Mouse (Mus musculus): ENCODE measurements around the gene Mef2b.

Mef2b gene

GRCm38 (mm10) chr8:70174079-70174478, 34.6 kb downstream of the Mef2b start:
- Histone ChIP-seq H3K9me3 (ENCODE audit: low read length) (no peaks in the 10 kb centered on the region), H3K27me3 (ENCODE audit: insufficient read depth, low read length) (no peaks in the 10 kb centered on the region), H3K36me3 (ENCODE audit: insufficient read depth, low read length) (peaks cover 39% of the 10 kb centered on the region), H3K4me3 (replicated peaks; ENCODE audit: low read length) (no peak overlapping the region), H3K4me1 (replicated peaks; ENCODE audit: low read depth, low read length) (peaks cover 40% of the 10 kb centered on the region)
- TF ChIP-seq NANOG (IDR thresholded peaks at IDR 0.05; ENCODE audit: borderline replicate concordance, low read length) (no peak), CTCF (conservative IDR thresholded peaks at IDR 0.05; ENCODE audit: low read length) (no peak), POU5F1 (IDR thresholded peaks at IDR 0.05; ENCODE audit: borderline replicate concordance, low read length) (no peak)

- no peaks in the 10 kb centered on the region for H3K9me3 ChIP-seq (ENCODE audit: low read length)
- H3K4me3 ChIP-seq (replicated peaks; ENCODE audit: low read length) = no peak overlapping the region
- no peaks in the 10 kb centered on the region for H3K27me3 ChIP-seq (ENCODE audit: insufficient read depth, low read length)
- H3K4me1 ChIP-seq (replicated peaks; ENCODE audit: low read depth, low read length) = peaks cover 51% of the 10 kb centered on the region
- peak; percentile 14; the same call in 1 of the 2 replicates for TF ChIP-seq CTCF (conservative IDR thresholded peaks at IDR 0.05; ENCODE audit: low read length)
- no peak for TF ChIP-seq POU5F1 (IDR thresholded peaks at IDR 0.05; ENCODE audit: borderline replicate concordance, low read length)
- peaks cover 66% of the 10 kb centered on the region for H3K36me3 ChIP-seq (ENCODE audit: insufficient read depth, low read length)
These were observed 38.7 kb downstream of the Mef2b start for GRCm38 (mm10) chr8:70178231-70178630.

GRCm38 (mm10) chr8:70179082-70179481, 39.6 kb downstream of the Mef2b start:
- TF ChIP-seq POU5F1 (IDR thresholded peaks at IDR 0.05; ENCODE audit: borderline replicate concordance, low read length) (no peak), CTCF (conservative IDR thresholded peaks at IDR 0.05; ENCODE audit: low read length) (0 out of 2 replicates have a peak, but pooled peaks have one; percentile 15), NANOG (IDR thresholded peaks at IDR 0.05; ENCODE audit: borderline replicate concordance, low read length) (no peak)
- Histone ChIP-seq H3K27me3 (ENCODE audit: insufficient read depth, low read length) (no peaks in the 10 kb centered on the region), H3K9me3 (ENCODE audit: low read length) (no peaks in the 10 kb centered on the region)

GRCm38 (mm10) chr8:70181212-70181902, 41.8 kb downstream of the Mef2b start:
- Histone ChIP-seq H3K4me1 (replicated peaks; ENCODE audit: low read depth, low read length) (peaks cover 52% of the 10 kb centered on the region), H3K4me3 (replicated peaks; ENCODE audit: low read length) (peak overlapping the region; percentile 49), H3K27me3 (ENCODE audit: insufficient read depth, low read length) (peaks cover 2% of the 10 kb centered on the region), H3K9me3 (ENCODE audit: low read length) (no peaks in the 10 kb centered on the region), H3K36me3 (ENCODE audit: insufficient read depth, low read length) (peaks cover 57% of the 10 kb centered on the region)
- TF ChIP-seq NANOG (IDR thresholded peaks at IDR 0.05; ENCODE audit: borderline replicate concordance, low read length) (no peak), POU5F1 (IDR thresholded peaks at IDR 0.05; ENCODE audit: borderline replicate concordance, low read length) (no peak), CTCF (conservative IDR thresholded peaks at IDR 0.05; ENCODE audit: low read length) (no peak)

More at GRCm38 (mm10) chr8:70179082-70179481, 39.6 kb downstream of the Mef2b start:
- Histone ChIP-seq H3K36me3 (ENCODE audit: insufficient read depth, low read length) (peaks cover 65% of the 10 kb centered on the region), H3K4me3 (replicated peaks; ENCODE audit: low read length) (no peak overlapping the region), H3K4me1 (replicated peaks; ENCODE audit: low read depth, low read length) (peaks cover 51% of the 10 kb centered on the region)

- H3K4me3 ChIP-seq (replicated peaks; ENCODE audit: low read length) = peak overlapping the region; percentile 49; the same call in 1 of the 2 replicates
- TF ChIP-seq CTCF (conservative IDR thresholded peaks at IDR 0.05; ENCODE audit: low read length) = no peak
- TF ChIP-seq POU5F1 (IDR thresholded peaks at IDR 0.05; ENCODE audit: borderline replicate concordance, low read length) = no peak
- no peak for TF ChIP-seq NANOG (IDR thresholded peaks at IDR 0.05; ENCODE audit: borderline replicate concordance, low read length)
- no peaks in the 10 kb centered on the region for H3K9me3 ChIP-seq (ENCODE audit: low read length)
- H3K4me1 ChIP-seq (replicated peaks; ENCODE audit: low read depth, low read length) = peaks cover 57% of the 10 kb centered on the region
- H3K36me3 ChIP-seq (ENCODE audit: insufficient read depth, low read length) = peaks cover 52% of the 10 kb centered on the region
- peaks cover 2% of the 10 kb centered on the region for H3K27me3 ChIP-seq (ENCODE audit: insufficient read depth, low read length)
These were observed 42.4 kb downstream of the Mef2b start for GRCm38 (mm10) chr8:70181903-70182252.

GRCm38 (mm10) chr8:70183194-70183593, 43.7 kb downstream of the Mef2b start:
- Histone ChIP-seq H3K4me3 (replicated peaks; ENCODE audit: low read length) (no peak overlapping the region), H3K27me3 (ENCODE audit: insufficient read depth, low read length) (peaks cover 2% of the 10 kb centered on the region)
- TF ChIP-seq CTCF (conservative IDR thresholded peaks at IDR 0.05; ENCODE audit: low read length) (no peak), POU5F1 (IDR thresholded peaks at IDR 0.05; ENCODE audit: borderline replicate concordance, low read length) (no peak), NANOG (IDR thresholded peaks at IDR 0.05; ENCODE audit: borderline replicate concordance, low read length) (no peak)

GRCm38 (mm10) chr8:70188707-70189106, 49.2 kb downstream of the Mef2b start:
- Histone ChIP-seq H3K36me3 (ENCODE audit: insufficient read depth, low read length) (peaks cover 57% of the 10 kb centered on the region), H3K4me1 (replicated peaks; ENCODE audit: low read depth, low read length) (peaks cover 30% of the 10 kb centered on the region), H3K4me3 (replicated peaks; ENCODE audit: low read length) (no peak overlapping the region), H3K9me3 (ENCODE audit: low read length) (no peaks in the 10 kb centered on the region), H3K27me3 (ENCODE audit: insufficient read depth, low read length) (peaks cover 2% of the 10 kb centered on the region)
- TF ChIP-seq CTCF (conservative IDR thresholded peaks at IDR 0.05; ENCODE audit: low read length) (no peak), POU5F1 (IDR thresholded peaks at IDR 0.05; ENCODE audit: borderline replicate concordance, low read length) (no peak), NANOG (IDR thresholded peaks at IDR 0.05; ENCODE audit: borderline replicate concordance, low read length) (no peak)

More at GRCm38 (mm10) chr8:70183194-70183593, 43.7 kb downstream of the Mef2b start:
- peaks cover 50% of the 10 kb centered on the region for H3K36me3 ChIP-seq (ENCODE audit: insufficient read depth, low read length)
- peaks cover 60% of the 10 kb centered on the region for H3K4me1 ChIP-seq (replicated peaks; ENCODE audit: low read depth, low read length)
- no peaks in the 10 kb centered on the region for H3K9me3 ChIP-seq (ENCODE audit: low read length)

- Histone ChIP-seq H3K4me3 (replicated peaks; ENCODE audit: low read length) (no peak overlapping the region), H3K4me1 (replicated peaks; ENCODE audit: low read depth, low read length) (peaks cover 13% of the 10 kb centered on the region), H3K36me3 (ENCODE audit: insufficient read depth, low read length) (peaks cover 41% of the 10 kb centered on the region), H3K9me3 (ENCODE audit: low read length) (no peaks in the 10 kb centered on the region), H3K27me3 (ENCODE audit: insufficient read depth, low read length) (no peaks in the 10 kb centered on the region)
- TF ChIP-seq NANOG (IDR thresholded peaks at IDR 0.05; ENCODE audit: borderline replicate concordance, low read length) (no peak), POU5F1 (IDR thresholded peaks at IDR 0.05; ENCODE audit: borderline replicate concordance, low read length) (no peak), CTCF (conservative IDR thresholded peaks at IDR 0.05; ENCODE audit: low read length) (no peak)
These were observed 53.7 kb downstream of the Mef2b start for GRCm38 (mm10) chr8:70193238-70193637.

Data from E14TG2a.4 (cell line).